Mouse (Mus musculus): ENCODE measurements around the gene Ipo9.

DNA sequence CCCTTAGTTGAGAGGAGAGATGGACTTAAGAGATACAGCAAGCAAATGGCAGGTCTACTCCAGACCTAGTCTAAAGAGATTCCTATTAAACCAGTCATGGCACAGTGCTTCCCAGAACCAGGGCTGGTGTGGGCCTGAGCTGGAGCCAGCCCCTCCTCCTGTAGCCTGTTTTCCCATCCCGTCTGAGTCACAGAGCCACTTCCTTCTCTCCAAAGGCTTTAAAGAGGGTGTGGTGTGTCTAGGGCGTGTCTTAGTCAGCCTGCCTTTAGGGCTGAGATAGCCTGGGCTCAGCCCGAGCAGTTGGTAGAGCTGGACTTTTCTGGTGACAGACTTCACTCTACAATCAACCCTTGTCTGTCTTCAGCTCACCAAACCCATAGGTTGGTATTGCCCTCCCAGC, 36.6 kb upstream of the Ipo9 start:
- TF ChIP-seq GATA1 (IDR thresholded peaks at IDR 0.05; ENCODE audit: low read length) (no peak), TAL1 (IDR thresholded peaks at IDR 0.05; ENCODE audit: low read length) (no peak)

All from erythroblast, embryonic 14.5 days (primary cell).